Mouse (Mus musculus) midbrain, postnatal 0 days (tissue): ENCODE results near the gene Gm7075. TPM values are rescaled to one million over a fixed set of nuclear protein-coding genes. Genes with fewer than 3 reads are reported as not detected.

Experiments used
- ATAC-seq: fragments of 200-750 bp; cut with Nextera tagmentation; 2 replicates; pipeline ENCODE4 v1.8.0; 2017; ENCODE audit warnings: moderate number of reproducible peaks, mild to moderate bottlenecking, moderate TSS enrichment, moderate library complexity; ENCODE audit not compliant: low FRiP score
- DNase-seq: peaks from one replicate; pipeline ENCODE4 v3.0.0-alpha.2; 2015; ENCODE audit warnings: low spot score
- H3K27ac ChIP-seq: fragments of 300-500 bp; sonication (generic); 2 replicates; pipeline ENCODE4 v1.5.1; 2014; ENCODE audit warnings: low read depth, mild to moderate bottlenecking, low read length, mixed read lengths
- H3K27me3 ChIP-seq: fragments of 300-500 bp; sonication (generic); 2 replicates; pipeline ENCODE4 v1.6.1; 2014; ENCODE audit warnings: low read length, control low read depth, mixed read lengths; ENCODE audit not compliant: insufficient read depth
- H3K36me3 ChIP-seq: fragments of 300-500 bp; sonication (generic); 2 replicates; pipeline ENCODE4 v1.6.1; 2014; ENCODE audit warnings: low read length, control low read depth, mixed read lengths; ENCODE audit not compliant: insufficient read depth
- H3K4me1 ChIP-seq: fragments of 300-500 bp; sonication (generic); 2 replicates; pipeline ENCODE4 v1.6.1; 2014; ENCODE audit warnings: mild to moderate bottlenecking, control low read depth, antibody characterized with exemption, low read length, mixed read lengths; ENCODE audit not compliant: insufficient read depth
- H3K4me2 ChIP-seq: fragments of 300-500 bp; sonication (generic); 2 replicates; pipeline ENCODE4 v1.6.1; 2014; ENCODE audit warnings: low read depth, mild to moderate bottlenecking, low read length, mixed read lengths; ENCODE audit not compliant: poor library complexity, severe bottlenecking
- H3K4me3 ChIP-seq: fragments of 300-500 bp; sonication (generic); 2 replicates; pipeline ENCODE4 v1.5.1; 2014; ENCODE audit warnings: low read depth, mild to moderate bottlenecking, low read length, moderate library complexity
- H3K9ac ChIP-seq: fragments of 300-500 bp; sonication (generic); replicated peaks from 2 replicates; pipeline ENCODE4 v1.6.1; 2014; ENCODE audit warnings: mild to moderate bottlenecking, low read length, moderate library complexity, mixed read lengths; ENCODE audit not compliant: poor library complexity, severe bottlenecking
- H3K9me3 ChIP-seq: fragments of 300-500 bp; sonication (generic); 2 replicates; pipeline ENCODE4 v1.6.1; 2016; ENCODE audit warnings: low read length, control low read depth
- CTCF ChIP-seq: IDR thresholded peaks from 2 replicates; pipeline ENCODE4 v1.5.1; 2016; ENCODE audit warnings: antibody characterized with exemption, mild to moderate bottlenecking
- WGBS: fragments of 180-500 bp; shearing (Covaris S2); extraction: QIAGEN DNeasy Blood & Tissue Kit; methylation state at CpG from one replicate; pipeline ENCODE4 v1.1.7; 2014; 5-methylcytosine and 5-hydroxymethylcytosine counted together
- polyA plus RNA-seq: library from polyadenylated mRNA; unstranded; fragments of >200 nt; fragmentation: Nextera tagmentation; extraction: Ambion mirVana; gene quantifications from 2 replicates; pipeline ENCODE4 v1.2.1, GENCODE M21; 2015
- total RNA-seq: library from RNA; depleted of rRNA; stranded (reverse); fragments of >200 nt; gene quantifications from 2 replicates; pipeline ENCODE4 v1.2.3, GENCODE M21; 2014

Gene Gm7075
- total and polyA plus RNA-seq, 2 experiments from 2014 or later = not detected

GRCm38 (mm10) chr10:63410162-63410956 is 11.2 kb downstream of the Gm7075 start:
- WGBS = 73% methylated on average over 16 of the region's 16 CpGs

GRCm38 (mm10) chr10:63403636-63404035 is 18.0 kb downstream of the Gm7075 start:
- no peak overlapping the region for H3K4me2 ChIP-seq
- no peaks in the 10 kb centered on the region for H3K9me3 ChIP-seq
- H3K9ac ChIP-seq = no peak overlapping the region
- no peaks in the 10 kb centered on the region for H3K4me1 ChIP-seq
- no peak for TF ChIP-seq CTCF
- no peaks in the 10 kb centered on the region for H3K27me3 ChIP-seq
- no peaks in the 10 kb centered on the region for H3K36me3 ChIP-seq
- no peak for DNase-seq
- 88% methylated on average over 2 of the region's 2 CpGs for WGBS
- H3K27ac ChIP-seq = no peak overlapping the region
- H3K4me3 ChIP-seq = no peak overlapping the region
- ATAC-seq = no peak

More at GRCm38 (mm10) chr10:63410162-63410956, 11.2 kb downstream of the Gm7075 start:
- Histone ChIP-seq H3K9ac (no peak overlapping the region), H3K4me3 (no peak overlapping the region), H3K27ac (no peak overlapping the region), H3K4me2 (no peak overlapping the region), H3K36me3 (no peaks in the 10 kb centered on the region), H3K27me3 (no peaks in the 10 kb centered on the region), H3K4me1 (no peaks in the 10 kb centered on the region), H3K9me3 (no peaks in the 10 kb centered on the region)
- DNase-seq = no peak
- no peak for TF ChIP-seq CTCF
- ATAC-seq = no peak

DNA sequence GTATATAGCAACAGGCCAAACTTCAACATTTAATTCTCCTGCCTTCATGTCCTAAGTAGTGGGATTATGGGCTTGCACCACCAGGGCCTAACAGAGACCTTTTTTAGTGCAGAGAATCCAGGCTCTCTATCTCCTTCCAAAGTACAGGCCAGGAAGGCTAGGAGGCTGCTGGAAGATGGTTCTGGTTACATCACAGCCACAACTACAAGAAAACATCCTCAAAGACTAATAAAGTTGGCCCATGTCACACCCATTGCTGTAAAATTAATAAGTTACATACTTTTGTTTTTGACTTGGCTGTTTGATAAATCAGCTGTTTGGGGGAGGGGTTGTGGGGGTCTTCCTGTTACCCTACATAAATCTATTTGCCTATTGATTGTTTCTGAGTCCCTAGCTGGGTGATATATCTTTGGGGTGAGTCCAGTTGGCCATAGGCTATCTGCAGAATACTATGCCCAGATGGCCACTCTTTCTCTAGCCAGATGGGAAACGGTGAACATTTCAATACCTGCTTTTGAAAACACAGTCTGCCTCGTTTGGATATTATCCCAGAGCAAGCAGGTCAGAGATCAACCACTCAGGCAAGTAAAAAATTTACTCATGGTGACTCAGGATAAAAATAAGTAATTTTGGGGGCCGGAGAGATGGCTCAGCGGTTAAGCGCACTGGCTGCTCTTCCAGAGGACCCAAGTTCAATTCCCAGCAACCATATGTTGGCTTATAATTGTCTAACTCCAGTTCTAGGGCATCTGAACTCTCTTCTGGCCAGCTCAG is 18.7 kb downstream of the Gm7075 start:
- DNase-seq (no peak), ATAC-seq (no peak)
- H3K9me3 ChIP-seq = no peaks in the 10 kb centered on the region
- 92% methylated on average over 5 of the region's 5 CpGs for WGBS
- H3K36me3 ChIP-seq = no peaks in the 10 kb centered on the region
- no peaks in the 10 kb centered on the region for H3K4me1 ChIP-seq
- no peak overlapping the region for H3K4me3 ChIP-seq
- H3K27ac ChIP-seq = no peak overlapping the region
- no peaks in the 10 kb centered on the region for H3K27me3 ChIP-seq
- TF ChIP-seq CTCF = no peak
- H3K9ac ChIP-seq = no peak overlapping the region
- no peak overlapping the region for H3K4me2 ChIP-seq

- TF ChIP-seq CTCF = no peak
Measured at GRCm38 (mm10) chr10:63396963-63397362, 24.6 kb downstream of the Gm7075 start.

GRCm38 (mm10) chr10:63388948-63389347 is 32.6 kb downstream of the Gm7075 start:
- Histone ChIP-seq H3K9me3 (no peaks in the 10 kb centered on the region), H3K4me3 (no peak overlapping the region), H3K4me1 (no peaks in the 10 kb centered on the region), H3K36me3 (no peaks in the 10 kb centered on the region), H3K4me2 (no peak overlapping the region), H3K27ac (no peak overlapping the region), H3K9ac (no peak overlapping the region), H3K27me3 (no peaks in the 10 kb centered on the region)
- ATAC-seq (no peak), DNase-seq (no peak)
- 65% methylated on average over 4 of the region's 4 CpGs for WGBS
- no peak for TF ChIP-seq CTCF

More at GRCm38 (mm10) chr10:63396963-63397362, 24.6 kb downstream of the Gm7075 start:
- DNase-seq = no peak
- no peaks in the 10 kb centered on the region for H3K36me3 ChIP-seq
- no peaks in the 10 kb centered on the region for H3K27me3 ChIP-seq
- no peak overlapping the region for H3K4me3 ChIP-seq
- ATAC-seq = no peak
- no peak overlapping the region for H3K9ac ChIP-seq
- WGBS = 90% methylated on average over 10 of the region's 10 CpGs
- H3K9me3 ChIP-seq = no peaks in the 10 kb centered on the region
- H3K27ac ChIP-seq = no peak overlapping the region
- no peak overlapping the region for H3K4me2 ChIP-seq
- H3K4me1 ChIP-seq = no peaks in the 10 kb centered on the region

GRCm38 (mm10) chr10:63386991-63387390 is 34.6 kb downstream of the Gm7075 start:
- H3K4me3 ChIP-seq = peak overlapping the region; percentile 52
- H3K27ac ChIP-seq = 0 out of 2 replicates have a peak overlapping the region, but pooled peaks have one; percentile 18
- H3K9ac ChIP-seq = peak overlapping the region; percentile 50
- H3K4me1 ChIP-seq = no peaks in the 10 kb centered on the region; the same call in 1 of the 2 replicates
- ATAC-seq (no peak), DNase-seq (peak; percentile 2)
- no peaks in the 10 kb centered on the region for H3K9me3 ChIP-seq
- 4% methylated on average over 10 of the region's 10 CpGs for WGBS
- no peaks in the 10 kb centered on the region for H3K36me3 ChIP-seq
- no peaks in the 10 kb centered on the region for H3K27me3 ChIP-seq
- H3K4me2 ChIP-seq = peak overlapping the region; percentile 63
- TF ChIP-seq CTCF = no peak; the same call in 1 of the 2 replicates
